Mouse (Mus musculus): Measurements from ENCODE around the gene Meiob.

GRCm38 (mm10) chr17:24867914-24868313, 63.8 kb downstream of the Meiob start:
- TF ChIP-seq CTCF (IDR thresholded peaks at IDR 0.05; ENCODE audit: borderline replicate concordance, insufficient read depth, low read depth, low read length): no peak
- TF ChIP-seq POLR2A (IDR thresholded peaks at IDR 0.05; ENCODE audit: borderline replicate concordance, insufficient read depth, low read length): no peak
